Mouse (Mus musculus) myocyte (in vitro differentiated cells): ENCODE results near the gene Bcar1.

ENCODE experiments used
- E2F4 ChIP-seq: IDR thresholded peaks from one replicate; pipeline ENCODE4 v1.6.1; 2011; ENCODE audit warnings: mild to moderate bottlenecking, control low read depth, moderate library complexity; ENCODE audit not compliant: insufficient read depth
- POLR2A ChIP-seq: IDR thresholded peaks from one replicate; pipeline ENCODE4 v1.6.1; 2011; ENCODE audit warnings: low read depth, mild to moderate bottlenecking, control low read depth, moderate library complexity; ENCODE audit not compliant: insufficient read length
- USF1 ChIP-seq: IDR thresholded peaks from one replicate; pipeline ENCODE4 v1.6.1; 2011; ENCODE audit warnings: low read depth, mild to moderate bottlenecking, control low read depth, moderate library complexity

DNA sequence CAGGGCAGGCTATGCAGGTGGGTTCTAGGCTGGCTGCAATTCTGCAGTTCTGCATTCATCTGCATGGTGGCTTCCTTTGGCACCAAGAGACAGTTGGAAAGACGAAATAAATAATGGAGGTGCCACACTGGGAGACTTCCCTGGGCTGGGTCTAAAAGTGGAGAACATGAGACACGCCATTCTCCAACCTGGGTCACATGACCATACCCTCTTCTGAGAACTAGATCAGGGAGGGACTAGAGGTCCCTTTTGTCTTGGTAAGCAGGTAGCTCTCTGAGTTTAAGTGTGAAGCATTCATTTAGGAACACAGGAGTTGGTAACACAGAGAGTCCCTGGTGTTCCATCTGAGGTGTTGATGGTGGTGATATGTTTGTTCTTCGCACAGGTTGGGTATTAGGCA lies 43.4 kb downstream of the Bcar1 start:
- no peak for TF ChIP-seq POLR2A
- no peak for TF ChIP-seq E2F4
- TF ChIP-seq USF1 = peak; percentile 31
